In the genomic region with DNA sequence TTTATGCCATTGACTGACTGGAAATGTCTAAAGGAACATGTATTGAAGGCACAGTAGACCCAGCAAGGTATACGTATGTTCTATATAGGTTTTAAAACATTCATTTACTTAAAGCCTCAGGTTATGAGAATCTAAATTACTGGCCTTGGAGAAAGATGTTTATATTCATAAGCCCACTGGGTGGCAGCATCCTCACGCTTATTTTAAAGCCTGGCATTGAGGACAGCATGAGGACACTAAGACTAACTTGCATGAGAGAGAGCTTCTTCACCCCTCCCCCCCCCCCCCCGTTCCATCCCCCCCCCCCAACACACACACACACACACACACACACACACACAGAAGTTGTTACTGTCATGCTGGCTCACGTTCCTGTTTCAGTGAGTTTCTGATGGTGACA, we compare ENCODE assay signal across 9 mouse cellular contexts. TPM values are rescaled to one million over a fixed set of nuclear protein-coding genes. Genes with fewer than 3 reads are reported as not detected.
DNase-seq lines count a peak whose midpoint lies in the region; ATAC-seq and TF ChIP-seq lines count a peak whose summit lies in the region.
"Had no signal": no experiment of that assay in that cellular context is flagged by ENCODE, and none has a peak within 500 bp of the region (broad histone marks: within the 10 kb centered on the region; RNA-seq: fewer than 3 reads in every experiment).

No protein-coding gene starts in this region.

- no peaks in the 10 kb centered on the region for H3K4me1 ChIP-seq in lung, postnatal 0 days (ENCODE audit: insufficient read depth, low read depth, low read length)
- no peaks in the 10 kb centered on the region for H3K4me1 ChIP-seq in lung, adult 2 months (ENCODE audit: control insufficient read depth, insufficient read depth, low read length)

- H3K36me3 ChIP-seq in lung, postnatal 0 days (ENCODE audit: insufficient read depth, low read length) = no peaks in the 10 kb centered on the region

- no peak for TF ChIP-seq POLR2A in lung, adult 2 months (IDR thresholded peaks at IDR 0.05; ENCODE audit: borderline replicate concordance, extremely low read depth, low read depth, low read length)

- WGBS in lung, postnatal 0 days = 25% methylated on average over 3 of the region's 4 CpGs
- 19% methylated on average over 3 of the region's 4 CpGs for WGBS in lung, adult 2 months

- no peak for ATAC-seq in lung, postnatal 0 days

- H3K4me2 ChIP-seq in lung, postnatal 0 days (replicated peaks; ENCODE audit: low read depth, low read length) = no peak overlapping the region

- H3K4me3 ChIP-seq in lung, postnatal 0 days (ENCODE audit: low read depth, low read length) = no peak overlapping the region
- H3K4me3 ChIP-seq in lung, adult 2 months (replicated peaks; ENCODE audit: extremely low read depth, low read depth, low read length) = no peak overlapping the region

- peak; percentile 65 for DNase-seq in lung, postnatal 0 days (ENCODE audit: low spot score)
- DNase-seq in lung, adult 2 months = no peak
- DNase-seq in cerebellum, adult 18-20 months = peak; percentile 24 to 42
- peak; percentile 21 for DNase-seq in forelimb bud, embryonic 11.5 days (ENCODE audit: low read depth, low spot score)
- peak; percentile 4 to 64 for DNase-seq in layer of hippocampus, postnatal 14 days (ENCODE audit: low spot score in 2 of 2)
- DNase-seq in retina, adult 2 months (ENCODE audit: low read depth, low spot score) = peak; percentile 13
- DNase-seq in thymus, postnatal 36 days = no peak
- no peak for DNase-seq in spleen, postnatal 4 days (ENCODE audit: low spot score in 2 of 2)

- no peak overlapping the region for H3K27ac ChIP-seq in lung, postnatal 0 days (ENCODE audit: low read length)

- no peaks in the 10 kb centered on the region for H3K27me3 ChIP-seq in lung, postnatal 0 days (replicated peaks; ENCODE audit: insufficient read depth, low read length)

- TF ChIP-seq EP300 in lung, postnatal 0 days (IDR thresholded peaks at IDR 0.05) = no peak

- TF ChIP-seq CTCF in lung, postnatal 0 days (IDR thresholded peaks at IDR 0.05) = peak; percentile 55
- no peak for TF ChIP-seq CTCF in lung, adult 2 months (IDR thresholded peaks at IDR 0.05; ENCODE audit: insufficient read depth, low read length)

- H3K9ac ChIP-seq in lung, postnatal 0 days (replicated peaks; ENCODE audit: low read depth) = no peak overlapping the region

- H3K9me3 ChIP-seq in lung, postnatal 0 days (ENCODE audit: low read length) = no peaks in the 10 kb centered on the region

RNA-seq across cellular contexts. Expression of a gene that starts 17.7 kb away (rescaled TPM):
- polyA plus RNA-seq in lung, postnatal 0 days (2015; fragmentation: Nextera tagmentation; extraction: Ambion mirVana) = not detected in 2 replicates
- not detected in 2 replicates for polyA plus RNA-seq in lung, adult 2 months (2012; rRNA removed)
- not detected for total RNA-seq in layer of hippocampus, postnatal 14 days (2021)
- total RNA-seq: layer of hippocampus, postnatal 36 days had no signal

Comparison
In these comparisons a context has a peak if more than half of its experiments do, and no peak if none do; other contexts are left out.
1. DNase-seq: peak in lung, postnatal 0 days (single experiment), cerebellum, adult 18-20 months (2 of 2), forelimb bud, embryonic 11.5 days (single experiment), layer of hippocampus, postnatal 14 days (2 of 2) and retina, adult 2 months (single experiment); none in lung, adult 2 months (single experiment), thymus, postnatal 36 days (0 of 2) and spleen, postnatal 4 days (0 of 2).